Mouse (Mus musculus) olfactory bulb, adult 2 months (tissue): ENCODE results near the gene Trmt1. TPM values are rescaled to one million over a fixed set of nuclear protein-coding genes. Genes with fewer than 3 reads are reported as not detected.
A peak's percentile ranks its signal among the peaks of the same experiment; 100 is the strongest.

ENCODE experiments used
- H3K27ac ChIP-seq: fragments of 200-500 bp; 2 replicates; pipeline ENCODE4 v1.5.1; 2012; ENCODE audit warnings: low read depth, low read length; ENCODE audit not compliant: insufficient read depth
- H3K4me1 ChIP-seq: fragments of 200-500 bp; 2 replicates; pipeline ENCODE4 v1.6.1; 2012; ENCODE audit warnings: low read length; ENCODE audit not compliant: control insufficient read depth, insufficient read depth
- H3K4me3 ChIP-seq: fragments of 200-500 bp; 2 replicates; pipeline ENCODE4 v1.5.1; 2012; ENCODE audit warnings: mild to moderate bottlenecking, low read depth, low read length, moderate library complexity; ENCODE audit not compliant: insufficient read depth
- CTCF ChIP-seq: fragments of 200-500 bp; IDR thresholded peaks from 2 replicates; pipeline ENCODE4 v1.5.1; 2012; ENCODE audit warnings: low read depth, mild to moderate bottlenecking, low read length, moderate library complexity; ENCODE audit not compliant: insufficient read depth
- POLR2A ChIP-seq: fragments of 200-500 bp; IDR thresholded peaks from 2 replicates; pipeline ENCODE4 v1.6.1; 2012; ENCODE audit warnings: mild to moderate bottlenecking, low read depth, low read length, moderate library complexity; ENCODE audit not compliant: insufficient read depth
- WGBS: fragments of 180-500 bp; shearing (Covaris S2); methylation state at CpG from one replicate; pipeline ENCODE4 v1.1.7; 2018; 5-methylcytosine and 5-hydroxymethylcytosine counted together
- polyA plus RNA-seq: library from polyadenylated mRNA; stranded (reverse); fragments of >200 nt; gene quantifications from 2 replicates; pipeline ENCODE4 v1.2.4, GENCODE M21; 2012; ENCODE audit warnings: low replicate concordance; ENCODE audit not compliant: missing spikeins, insufficient read depth, insufficient read length

Gene Trmt1
- polyA plus RNA-seq, 1 experiment: not detected

- no peak for TF ChIP-seq CTCF
- TF ChIP-seq POLR2A: no peak
- WGBS: 42% methylated on average over 10 of the region's 10 CpGs
- peaks cover 33% of the 10 kb centered on the region for H3K4me1 ChIP-seq
These were observed 36.9 kb downstream of the Trmt1 start, which contains the start of gene G430095P16Rik for GRCm38 (mm10) chr8:84722850-84723570. G430095P16Rik (plus strand) TSS chr8:84723007.

DNA sequence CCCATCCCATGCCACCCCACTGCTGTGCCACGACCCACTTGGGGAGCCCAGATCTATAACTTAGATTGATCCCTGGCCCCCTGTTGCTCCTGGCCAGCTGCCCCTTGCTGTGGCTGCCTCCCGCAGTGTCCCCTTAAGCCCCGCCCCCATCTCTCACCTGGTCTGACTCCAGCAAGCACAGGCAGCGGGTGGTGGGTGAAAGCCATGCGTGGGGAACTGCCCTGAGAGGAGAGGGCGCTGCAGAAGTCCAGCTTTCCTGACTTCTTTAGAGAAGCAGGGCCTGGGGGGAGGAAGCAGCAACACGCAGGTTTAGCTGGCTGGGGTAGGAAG, 37.4 kb downstream of the Trmt1 start:
- no peak overlapping the region for H3K4me3 ChIP-seq
- no peak overlapping the region for H3K27ac ChIP-seq
- 40% methylated on average over 7 of the region's 7 CpGs for whole genome bisulfite sequencing
- peaks cover 33% of the 10 kb centered on the region for H3K4me1 ChIP-seq
- TF ChIP-seq CTCF (no peak), POLR2A (no peak)

More at GRCm38 (mm10) chr8:84722850-84723570, 36.9 kb downstream of the Trmt1 start, which contains the start of gene G430095P16Rik:
- Histone ChIP-seq H3K27ac (peak within 1 kb of the TSS; percentile 14; the same call in 1 of the 2 replicates), H3K4me3 (no peak within 1 kb of the TSS)

DNA sequence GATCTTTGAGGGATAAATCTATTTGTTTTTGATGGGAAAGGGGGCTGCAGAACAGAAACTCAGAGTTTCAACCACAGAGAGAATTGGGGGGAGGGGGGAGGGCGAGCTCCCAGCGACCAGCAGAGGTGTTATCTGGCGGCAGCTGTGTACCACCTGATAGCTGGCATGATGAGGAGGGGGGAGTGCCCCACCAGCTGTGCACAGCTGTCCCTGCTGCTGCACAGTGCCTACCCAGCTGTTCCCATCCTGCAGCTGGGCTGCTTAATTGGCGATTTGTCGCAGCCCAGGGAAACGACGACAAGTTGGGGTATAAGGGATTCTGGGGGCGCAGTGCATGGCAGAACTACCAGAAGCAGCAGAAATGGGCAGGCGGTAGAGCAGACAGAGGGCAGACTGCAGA, 38.6 kb downstream of the Trmt1 start:
- Histone ChIP-seq H3K27ac (no peak overlapping the region), H3K4me3 (no peak overlapping the region), H3K4me1 (peaks cover 36% of the 10 kb centered on the region)
- TF ChIP-seq POLR2A: no peak
- TF ChIP-seq CTCF: no peak
- WGBS: 53% methylated on average over 9 of the region's 9 CpGs

GRCm38 (mm10) chr8:84725246-84725940, 39.3 kb downstream of the Trmt1 start:
- WGBS: 62% methylated on average over 10 of the region's 10 CpGs
- peak overlapping the region; percentile 4; the same call in 1 of the 2 replicates for H3K27ac ChIP-seq
- H3K4me1 ChIP-seq: peaks cover 43% of the 10 kb centered on the region
- no peak overlapping the region for H3K4me3 ChIP-seq
- TF ChIP-seq POLR2A (no peak), CTCF (no peak)

GRCm38 (mm10) chr8:84725941-84726259, 39.8 kb downstream of the Trmt1 start:
- 0 out of 2 replicates have a peak, but pooled peaks have one; percentile 5 for TF ChIP-seq CTCF
- no peak for TF ChIP-seq POLR2A
- H3K4me1 ChIP-seq: peaks cover 48% of the 10 kb centered on the region
- no peak overlapping the region for H3K4me3 ChIP-seq
- H3K27ac ChIP-seq: peak overlapping the region; percentile 4; the same call in 1 of the 2 replicates
- 22% methylated on average over 3 of the region's 3 CpGs for WGBS

DNA sequence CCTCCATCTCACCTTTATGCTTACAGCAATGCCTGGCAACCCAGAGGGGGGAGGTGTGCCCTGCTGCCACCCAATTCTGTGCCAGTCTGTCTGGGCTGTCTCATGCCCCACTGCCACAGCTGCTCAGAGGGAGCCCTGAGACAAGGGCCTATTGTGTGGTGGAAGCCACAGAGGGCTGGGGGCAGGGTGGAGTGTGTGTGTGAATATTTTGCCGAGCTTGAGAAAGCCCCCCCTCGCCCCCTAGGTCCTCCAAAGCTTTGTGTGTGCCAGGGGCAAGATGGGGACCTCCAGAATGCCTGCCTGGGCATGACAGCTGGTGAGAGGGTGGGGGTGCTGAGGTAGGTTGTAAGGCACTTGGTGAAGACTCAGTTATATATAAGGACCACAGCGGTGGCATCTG, 42.4 kb downstream of the Trmt1 start:
- Histone ChIP-seq H3K4me1 (peaks cover 56% of the 10 kb centered on the region), H3K4me3 (no peak overlapping the region), H3K27ac (no peak overlapping the region)
- no peak for TF ChIP-seq CTCF
- TF ChIP-seq POLR2A: no peak
- WGBS: 42% methylated on average over 3 of the region's 3 CpGs

- Histone ChIP-seq H3K4me3 (no peak overlapping the region), H3K27ac (peak overlapping the region; percentile 56), H3K4me1 (peaks cover 49% of the 10 kb centered on the region)
- 69% methylated on average over 16 of the region's 16 CpGs for WGBS
- TF ChIP-seq CTCF: no peak
- no peak for TF ChIP-seq POLR2A
These were observed 43.8 kb downstream of the Trmt1 start for GRCm38 (mm10) chr8:84729921-84730362.

GRCm38 (mm10) chr8:84730541-84731370, 44.6 kb downstream of the Trmt1 start:
- H3K4me1 ChIP-seq: peaks cover 41% of the 10 kb centered on the region
- no peak overlapping the region for H3K4me3 ChIP-seq
- H3K27ac ChIP-seq: peak overlapping the region; percentile 56
- TF ChIP-seq CTCF (no peak), POLR2A (no peak)
- WGBS: 62% methylated on average over 9 of the region's 9 CpGs
